Mouse (Mus musculus): ENCODE measurements around the gene Tead1. TPM values are rescaled to one million over a fixed set of nuclear protein-coding genes. Genes with fewer than 3 reads are reported as not detected.

Tead1 gene
- polyA plus RNA-seq, 2 experiments: 0.75 to 1.1 TPM

- no peak overlapping the region for H3K4me3 ChIP-seq (ENCODE audit: insufficient read depth in 1 of 2, low read depth in 2 of 2, low read length in 2 of 2)
- H3K27ac ChIP-seq: no peak overlapping the region
- no peak overlapping the region for H3K4me2 ChIP-seq (ENCODE audit: low read depth)
- H3K27me3 ChIP-seq (ENCODE audit: control insufficient read depth, insufficient read depth, low read length): no peaks in the 10 kb centered on the region
- H3K9me3 ChIP-seq (ENCODE audit: control insufficient read depth, low read length): no peaks in the 10 kb centered on the region
- TF ChIP-seq EP300 (IDR thresholded peaks at IDR 0.05; ENCODE audit: low read depth): no peak
- TF ChIP-seq CTCF (IDR thresholded peaks at IDR 0.05; ENCODE audit: low read depth): no peak
- no peak for ATAC-seq (ENCODE audit: insufficient read depth)
- DNase-seq (ENCODE audit: low read depth in 3 of 3, low spot score in 3 of 3): no peak
- H3K36me3 ChIP-seq (replicated peaks; ENCODE audit: control insufficient read depth, insufficient read depth, low read depth): no peaks in the 10 kb centered on the region
- no peak overlapping the region for H3K9ac ChIP-seq (replicated peaks)
- WGBS (ENCODE audit: insufficient replicate concordance): 51% methylated on average over 2 of the region's 2 CpGs
- H3K4me1 ChIP-seq (replicated peaks; ENCODE audit: control insufficient read depth in 2 of 2, insufficient read depth in 2 of 2, low read length in 1 of 2): no peaks in the 10 kb centered on the region
Measured at GRCm38 (mm10) chr7:112769866-112770265, 90.7 kb downstream of the Tead1 start.

- TF ChIP-seq EP300 (IDR thresholded peaks at IDR 0.05; ENCODE audit: low read depth) (no peak), CTCF (IDR thresholded peaks at IDR 0.05; ENCODE audit: low read depth) (no peak)
- Histone ChIP-seq H3K4me2 (ENCODE audit: low read depth) (no peak overlapping the region), H3K27me3 (ENCODE audit: control insufficient read depth, insufficient read depth, low read length) (no peaks in the 10 kb centered on the region), H3K27ac (no peak overlapping the region), H3K9me3 (ENCODE audit: control insufficient read depth, low read length) (no peaks in the 10 kb centered on the region), H3K36me3 (replicated peaks; ENCODE audit: control insufficient read depth, insufficient read depth, low read depth) (no peaks in the 10 kb centered on the region), H3K4me1 (replicated peaks; ENCODE audit: control insufficient read depth in 2 of 2, insufficient read depth in 2 of 2, low read length in 1 of 2) (no peaks in the 10 kb centered on the region), H3K4me3 (ENCODE audit: insufficient read depth in 1 of 2, low read depth in 2 of 2, low read length in 2 of 2) (no peak overlapping the region), H3K9ac (replicated peaks) (no peak overlapping the region)
- WGBS (ENCODE audit: insufficient replicate concordance): 72% methylated on average over 6 of the region's 6 CpGs
- DNase-seq (ENCODE audit: low read depth in 3 of 3, low spot score in 3 of 3) (no peak), ATAC-seq (ENCODE audit: insufficient read depth) (no peak)
Measured at GRCm38 (mm10) chr7:112771461-112771860, 92.3 kb downstream of the Tead1 start.

- Histone ChIP-seq H3K9ac (replicated peaks) (no peak overlapping the region), H3K4me2 (ENCODE audit: low read depth) (no peak overlapping the region), H3K9me3 (ENCODE audit: control insufficient read depth, low read length) (no peaks in the 10 kb centered on the region), H3K4me1 (replicated peaks; ENCODE audit: control insufficient read depth in 2 of 2, insufficient read depth in 2 of 2, low read length in 1 of 2) (no peaks in the 10 kb centered on the region), H3K27me3 (ENCODE audit: control insufficient read depth, insufficient read depth, low read length) (no peaks in the 10 kb centered on the region), H3K27ac (no peak overlapping the region), H3K36me3 (replicated peaks; ENCODE audit: control insufficient read depth, insufficient read depth, low read depth) (no peaks in the 10 kb centered on the region), H3K4me3 (ENCODE audit: insufficient read depth in 1 of 2, low read depth in 2 of 2, low read length in 2 of 2) (no peak overlapping the region)
- WGBS (ENCODE audit: insufficient replicate concordance): 20% methylated on average over 6 of the region's 6 CpGs
- no peak for ATAC-seq (ENCODE audit: insufficient read depth)
- DNase-seq (ENCODE audit: low read depth in 3 of 3, low spot score in 3 of 3): no peak
- no peak for TF ChIP-seq CTCF (IDR thresholded peaks at IDR 0.05; ENCODE audit: low read depth)
- TF ChIP-seq EP300 (IDR thresholded peaks at IDR 0.05; ENCODE audit: low read depth): no peak
Measured at GRCm38 (mm10) chr7:112772777-112773176, 93.7 kb downstream of the Tead1 start.

- DNase-seq (ENCODE audit: low read depth in 3 of 3, low spot score in 3 of 3) (no peak), ATAC-seq (ENCODE audit: insufficient read depth) (no peak)
- Histone ChIP-seq H3K9me3 (ENCODE audit: control insufficient read depth, low read length) (no peaks in the 10 kb centered on the region), H3K4me2 (ENCODE audit: low read depth) (no peak overlapping the region), H3K27me3 (ENCODE audit: control insufficient read depth, insufficient read depth, low read length) (no peaks in the 10 kb centered on the region), H3K4me1 (replicated peaks; ENCODE audit: control insufficient read depth in 2 of 2, insufficient read depth in 2 of 2, low read length in 1 of 2) (no peaks in the 10 kb centered on the region), H3K36me3 (replicated peaks; ENCODE audit: control insufficient read depth, insufficient read depth, low read depth) (no peaks in the 10 kb centered on the region), H3K4me3 (ENCODE audit: insufficient read depth in 1 of 2, low read depth in 2 of 2, low read length in 2 of 2) (no peak overlapping the region), H3K9ac (replicated peaks) (no peak overlapping the region), H3K27ac (no peak overlapping the region)
- WGBS (ENCODE audit: insufficient replicate concordance): 56% methylated on average over 4 of the region's 4 CpGs
- TF ChIP-seq CTCF (IDR thresholded peaks at IDR 0.05; ENCODE audit: low read depth): no peak
- no peak for TF ChIP-seq EP300 (IDR thresholded peaks at IDR 0.05; ENCODE audit: low read depth)
Measured at GRCm38 (mm10) chr7:112773601-112774000, 94.5 kb downstream of the Tead1 start.

GRCm38 (mm10) chr7:112775816-112776215 is 96.7 kb downstream of the Tead1 start:
- no peaks in the 10 kb centered on the region for H3K36me3 ChIP-seq (replicated peaks; ENCODE audit: control insufficient read depth, insufficient read depth, low read depth)
- no peak overlapping the region for H3K4me3 ChIP-seq (ENCODE audit: insufficient read depth in 1 of 2, low read depth in 2 of 2, low read length in 2 of 2)
- no peak for DNase-seq (ENCODE audit: low read depth in 3 of 3, low spot score in 3 of 3)
- H3K4me1 ChIP-seq (replicated peaks; ENCODE audit: control insufficient read depth in 2 of 2, insufficient read depth in 2 of 2, low read length in 1 of 2): no peaks in the 10 kb centered on the region
- H3K9ac ChIP-seq (replicated peaks): no peak overlapping the region
- WGBS (ENCODE audit: insufficient replicate concordance): 58% methylated on average over 5 of the region's 5 CpGs
- TF ChIP-seq EP300 (IDR thresholded peaks at IDR 0.05; ENCODE audit: low read depth) (no peak), CTCF (IDR thresholded peaks at IDR 0.05; ENCODE audit: low read depth) (no peak)
- no peak for ATAC-seq (ENCODE audit: insufficient read depth)
- no peak overlapping the region for H3K4me2 ChIP-seq (ENCODE audit: low read depth)
- H3K27ac ChIP-seq: no peak overlapping the region
- no peaks in the 10 kb centered on the region for H3K9me3 ChIP-seq (ENCODE audit: control insufficient read depth, low read length)
- H3K27me3 ChIP-seq (ENCODE audit: control insufficient read depth, insufficient read depth, low read length): no peaks in the 10 kb centered on the region
